Mouse (Mus musculus): Measurements from ENCODE around the gene Sept10. TPM values are rescaled to one million over a fixed set of nuclear protein-coding genes. Genes with fewer than 3 reads are reported as not detected.
A peak's percentile ranks its signal among the peaks of the same experiment; 100 is the strongest.

The Sept10 gene
- 10 to 100 TPM in 1 of 4 experiments, 1 to 10 TPM in 3; 7.7 to 10.8 (median 9.0) TPM for total RNA-seq (2022)

DNA sequence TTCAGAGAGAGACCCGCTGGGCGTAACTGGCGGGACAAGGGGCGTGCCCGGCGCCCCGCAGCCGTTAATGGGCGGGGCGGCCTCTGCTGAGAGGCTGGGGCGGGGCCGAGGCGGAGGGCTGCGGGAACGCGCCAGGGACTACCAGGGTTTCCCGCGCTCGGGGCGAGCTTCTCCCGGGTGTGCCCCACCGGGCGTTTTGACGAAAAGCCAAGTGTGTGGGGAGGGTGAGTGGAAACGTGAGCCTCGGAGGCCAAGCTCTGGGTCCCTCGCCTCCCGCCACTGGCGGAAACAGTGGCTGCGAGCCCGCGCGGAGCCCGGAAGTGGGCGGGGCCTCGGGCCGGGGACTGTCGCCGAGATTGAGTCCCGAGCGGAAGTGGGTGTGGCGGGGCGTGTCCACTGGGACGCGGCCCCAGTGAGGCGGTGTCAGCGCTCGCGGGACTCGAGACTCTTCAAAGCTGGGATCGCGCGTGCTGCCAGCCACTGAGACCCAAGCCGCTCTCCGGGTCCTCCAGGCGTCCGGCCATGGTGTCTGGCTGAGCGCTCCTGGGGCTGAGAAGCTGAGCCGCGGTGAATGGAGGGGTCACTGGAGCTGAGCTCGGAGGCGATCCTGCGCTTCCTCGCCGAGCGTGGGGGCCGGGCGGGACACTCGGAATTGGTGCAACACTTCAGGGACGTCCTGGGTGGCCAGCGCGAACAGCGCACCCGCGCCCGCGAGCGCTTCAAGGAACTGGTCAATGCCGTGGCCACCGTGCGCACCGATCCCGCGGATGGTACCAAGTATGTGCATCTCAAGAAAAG is at the start of gene Sept10, which contains the start of gene Sowahc:
Gene Sept10 (minus strand): TSS at position 375 of the 798 bp plus-strand sequence.
Gene Sowahc (plus strand): TSS at position 481 of the 798 bp plus-strand sequence.
- DNase-seq (ENCODE audit: low spot score in 2 of 2) = peak; percentile 90 to 95

DNA sequence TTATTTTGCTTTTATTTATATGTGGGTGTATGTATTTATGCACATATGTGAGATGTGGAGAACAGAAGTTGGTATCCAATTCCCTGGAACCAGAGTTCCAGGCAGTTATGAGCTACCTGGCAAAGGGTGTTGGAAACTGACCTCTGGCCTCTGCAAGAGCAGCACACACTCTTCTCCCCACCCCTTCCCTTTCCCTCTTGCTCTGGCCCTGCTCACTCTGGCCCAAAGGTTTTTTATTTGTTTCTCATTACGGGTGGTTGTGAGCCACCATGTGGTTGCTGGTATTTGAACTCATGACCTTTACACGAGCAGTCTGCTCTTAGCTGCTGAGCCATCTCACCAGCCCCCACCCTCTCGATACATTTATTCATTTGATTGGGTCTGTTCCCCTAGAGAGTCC is 47.1 kb upstream of the Sept10 start:
- no peak for DNase-seq (ENCODE audit: low spot score in 2 of 2)

DNA sequence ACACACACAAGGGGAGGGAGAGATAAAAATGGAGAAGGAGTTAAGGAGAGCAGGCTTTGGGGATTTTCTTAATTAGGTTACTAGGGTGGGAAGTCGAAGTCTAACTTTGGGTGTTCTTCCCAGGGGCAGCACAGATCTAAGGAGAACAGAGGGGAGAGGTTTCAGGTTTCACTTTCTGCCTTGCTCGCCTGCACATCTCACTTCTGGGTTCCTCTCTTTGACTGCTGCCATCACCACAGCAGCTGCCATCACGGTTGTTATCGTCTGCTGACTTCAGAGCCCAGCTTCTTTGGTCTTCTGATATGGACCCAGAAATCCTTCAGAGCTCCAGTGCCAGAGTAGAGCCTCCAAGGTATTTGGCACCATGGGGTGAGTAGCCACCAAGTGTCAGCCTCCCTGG is 46.5 kb upstream of the Sept10 start:
- no peak for DNase-seq (ENCODE audit: low spot score in 2 of 2)

DNA sequence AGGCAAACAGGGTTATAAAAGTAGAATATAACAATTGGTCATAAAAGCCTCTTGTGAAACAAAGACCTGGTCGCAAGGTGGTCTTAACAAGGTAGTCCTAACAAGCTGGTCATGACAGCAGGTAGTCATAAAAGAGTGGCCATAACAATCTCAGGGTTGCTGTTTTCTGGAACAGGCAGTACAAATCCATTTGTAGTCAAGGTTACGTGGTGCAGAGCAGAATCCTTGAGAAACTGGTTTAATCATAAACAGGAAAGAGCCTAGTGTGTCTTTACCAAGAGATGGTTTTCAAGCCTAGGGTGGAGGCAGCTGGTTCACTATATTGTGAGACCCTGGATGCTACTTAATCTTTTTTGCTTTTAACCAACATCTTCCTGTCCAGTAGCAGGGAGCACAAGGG is 45.6 kb upstream of the Sept10 start:
- DNase-seq (ENCODE audit: low spot score in 2 of 2) = no peak

DNA sequence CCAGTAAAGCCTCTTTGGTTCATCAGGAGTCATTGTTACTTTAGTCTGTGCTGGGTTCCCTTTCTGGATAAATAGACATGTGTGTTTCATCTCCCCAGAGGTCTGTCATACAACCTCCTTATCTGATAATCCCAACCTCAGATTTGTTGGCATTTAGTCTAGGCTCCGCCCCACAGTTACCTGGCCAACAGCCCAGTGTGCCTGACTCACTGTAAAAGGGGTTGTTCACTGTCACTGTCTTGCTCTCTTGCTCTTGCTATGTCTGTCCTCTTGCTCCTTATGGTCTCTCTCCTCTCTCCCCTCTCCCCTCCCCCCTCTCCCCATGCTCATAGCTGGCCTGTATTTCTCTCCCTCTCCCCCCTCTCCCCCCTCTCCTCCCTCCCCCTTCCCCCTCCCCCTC is 44.5 kb upstream of the Sept10 start:
- no peak for DNase-seq (ENCODE audit: low spot score in 2 of 2)

DNA sequence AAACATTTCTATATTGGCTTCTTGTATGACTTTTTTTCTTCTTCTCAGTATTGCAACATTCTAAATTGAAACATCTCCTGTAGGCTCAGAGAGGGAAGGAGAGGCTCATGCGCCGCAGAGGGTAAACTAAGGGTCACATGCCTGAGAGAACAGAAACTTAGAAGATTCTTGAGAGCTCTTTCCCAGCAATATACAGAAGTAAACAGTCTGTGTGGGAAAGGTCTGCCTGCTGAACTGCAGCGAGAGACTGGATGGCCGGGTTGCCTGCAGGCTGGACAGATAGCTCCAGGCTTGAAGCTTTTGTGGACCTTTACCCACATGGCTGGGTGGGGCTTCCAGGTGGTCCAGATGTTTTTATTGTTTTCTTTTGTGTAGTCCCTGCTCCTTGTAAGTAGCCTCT is 44.0 kb upstream of the Sept10 start:
- DNase-seq (ENCODE audit: low spot score in 2 of 2) = no peak

DNA sequence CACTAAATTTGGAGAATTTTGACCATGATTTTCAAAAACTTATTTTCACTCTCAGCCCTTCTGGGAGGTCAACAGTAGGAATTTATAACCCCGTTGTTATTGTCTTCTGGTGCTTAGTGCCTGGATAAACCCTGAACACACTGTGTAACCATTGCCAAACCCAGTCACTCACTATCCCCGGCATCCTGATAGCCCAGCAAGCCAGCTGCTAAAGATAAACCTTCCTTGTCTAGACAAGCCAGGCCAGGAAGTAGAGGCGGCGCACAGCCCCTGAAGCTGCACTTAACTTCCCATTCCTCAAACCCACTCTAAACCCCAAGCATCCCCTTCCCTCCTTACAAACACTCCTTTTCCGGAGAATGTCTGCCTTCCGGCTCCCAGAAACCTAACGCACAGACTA is 43.4 kb upstream of the Sept10 start:
- no peak for DNase-seq (ENCODE audit: low spot score in 2 of 2)

DNA sequence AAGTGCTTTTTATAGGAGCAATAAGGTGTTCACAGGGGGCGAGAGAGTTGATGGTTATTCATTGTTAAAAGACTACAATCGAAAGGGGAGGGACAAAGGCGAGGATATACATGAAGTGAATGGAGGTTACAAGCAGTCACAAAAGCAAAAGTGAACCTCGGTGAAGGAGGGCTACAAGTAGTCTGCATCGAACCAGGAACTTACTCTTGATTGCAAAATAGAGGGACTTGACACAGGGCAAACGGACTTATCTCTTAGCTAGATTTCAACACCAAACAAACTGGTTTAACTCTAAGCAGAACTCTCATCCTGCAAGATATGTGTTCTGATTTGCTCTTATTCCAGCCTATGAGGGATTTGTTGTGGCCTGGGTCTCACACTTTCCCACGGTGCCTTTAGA is 41.3 kb upstream of the Sept10 start:
- no peak for DNase-seq (ENCODE audit: low spot score in 2 of 2)

DNA sequence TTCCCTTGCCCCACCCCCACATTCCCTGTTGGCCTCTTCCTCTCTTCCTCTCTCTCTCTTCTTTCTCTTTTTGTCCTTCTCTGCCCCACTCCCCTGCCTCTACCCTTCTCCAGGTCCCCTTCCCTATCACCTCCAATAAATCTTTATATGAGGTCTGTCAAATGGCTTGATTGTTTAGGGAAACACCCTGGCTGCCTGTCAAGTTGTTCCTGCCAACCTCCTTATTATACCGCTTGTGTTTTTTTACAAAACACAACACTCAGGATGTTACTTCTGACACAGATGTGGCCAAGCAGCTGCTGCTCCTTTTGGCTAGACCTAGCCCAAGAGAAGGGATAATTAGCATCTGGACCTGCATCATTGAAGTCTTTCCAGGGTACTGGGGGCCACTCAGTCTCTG is 40.4 kb upstream of the Sept10 start:
- no peak for DNase-seq (ENCODE audit: low spot score in 2 of 2)

DNA sequence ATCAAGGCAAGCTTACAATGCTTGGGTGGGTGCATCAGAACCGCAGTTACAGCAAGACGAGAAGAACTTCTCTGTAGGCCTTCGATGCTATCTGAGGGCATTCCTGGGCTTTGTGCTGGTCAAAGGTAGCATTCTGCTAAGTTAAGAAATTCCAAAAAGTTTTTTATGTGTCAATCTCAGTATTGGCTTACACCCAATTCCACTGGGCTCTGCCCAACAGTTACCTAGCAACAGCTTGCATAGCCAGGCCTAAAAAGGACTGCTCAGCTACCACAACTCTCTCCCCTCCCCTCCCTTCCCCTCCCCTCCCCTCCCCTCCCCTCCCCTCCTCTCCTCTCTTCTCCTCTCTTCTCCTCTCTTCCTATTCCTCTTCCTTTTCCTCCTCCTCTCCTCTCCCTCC is 40.0 kb upstream of the Sept10 start:
- DNase-seq (ENCODE audit: low spot score in 2 of 2) = no peak

DNA sequence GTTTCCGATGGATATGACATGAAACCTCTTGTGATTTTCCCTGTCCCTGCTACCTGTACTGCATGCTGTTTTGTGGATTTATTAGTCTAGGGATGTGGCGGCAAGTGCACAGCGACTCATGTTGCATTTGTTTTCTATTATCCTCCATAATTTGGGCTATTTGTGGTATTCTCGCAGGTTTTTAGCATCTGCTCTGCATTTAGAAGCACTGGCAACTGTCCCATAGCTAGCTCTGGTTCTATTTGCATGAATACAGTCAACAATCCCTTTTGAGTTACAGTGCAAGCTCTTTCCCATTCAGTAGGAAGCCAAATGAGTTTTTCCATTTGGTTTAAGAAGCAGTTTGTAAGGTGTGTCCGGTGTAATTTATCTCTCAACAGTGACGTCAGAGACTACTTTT is 37.9 kb upstream of the Sept10 start:
- DNase-seq (ENCODE audit: low spot score in 2 of 2) = peak; percentile 29 to 44

DNA sequence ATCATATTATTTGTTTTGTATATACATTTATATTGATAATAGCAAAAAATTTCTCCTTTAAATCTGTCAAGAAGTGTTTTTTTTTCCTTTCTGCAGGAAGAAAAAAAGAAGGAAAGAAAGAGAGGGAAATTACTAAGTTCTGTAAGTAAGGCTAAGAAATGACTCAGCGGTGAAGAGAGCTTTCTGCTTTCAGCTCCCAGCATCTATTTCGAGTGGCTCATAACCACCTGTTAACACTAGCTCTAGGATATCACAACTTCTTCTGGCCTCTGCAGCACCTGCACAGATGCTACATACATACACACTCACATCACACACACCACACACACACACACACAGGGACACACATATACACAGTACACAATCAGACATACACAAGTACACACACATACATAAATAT is 34.9 kb upstream of the Sept10 start:
- DNase-seq (ENCODE audit: low spot score in 2 of 2) = no peak

DNA sequence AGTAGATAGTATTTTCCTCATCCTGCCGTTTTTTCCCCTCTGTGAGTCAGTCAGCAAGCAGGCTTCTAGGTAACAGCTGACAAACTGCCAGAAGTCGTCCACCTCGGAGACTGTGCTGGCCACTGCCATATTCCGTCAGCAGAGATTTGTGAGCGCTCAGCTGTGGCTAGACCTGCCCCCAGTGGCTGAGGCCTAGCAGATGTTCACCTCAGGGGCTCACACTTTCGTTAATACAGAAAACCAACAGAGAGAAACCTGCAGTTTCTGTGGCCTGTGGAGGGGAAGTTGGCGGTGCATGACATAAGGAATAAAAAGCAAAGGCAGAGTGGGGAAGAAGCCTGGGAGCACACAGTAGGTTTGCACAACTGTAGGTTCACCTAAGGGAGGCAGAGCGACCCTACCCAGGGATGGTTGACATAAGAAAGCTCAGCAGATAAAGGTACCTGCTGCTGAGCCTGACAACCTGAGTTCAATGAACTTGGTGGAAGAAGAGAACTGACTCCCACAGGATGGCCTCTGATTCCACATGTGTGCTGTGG is 32.0 kb upstream of the Sept10 start:
- no peak for DNase-seq (ENCODE audit: low spot score in 2 of 2)

DNA sequence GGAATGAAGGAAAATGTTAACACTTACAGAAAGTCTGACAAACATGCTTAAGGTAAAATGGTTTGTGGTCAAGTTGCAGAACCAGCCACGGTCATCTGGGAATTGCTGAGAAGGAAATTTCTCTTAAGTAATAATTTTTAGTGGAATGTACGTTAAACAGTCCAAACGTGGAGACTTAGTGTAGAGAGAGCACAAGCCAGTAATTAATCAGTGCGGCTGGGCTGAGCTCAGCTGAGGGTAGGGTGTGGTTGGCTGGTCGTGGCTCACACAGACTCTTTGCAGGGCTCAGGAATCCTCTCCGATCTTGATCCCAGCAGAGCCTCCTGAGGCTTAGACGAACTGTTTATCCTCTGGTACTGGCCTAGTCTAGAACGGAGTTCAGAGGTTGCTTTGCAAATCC is 30.7 kb upstream of the Sept10 start:
- DNase-seq (ENCODE audit: low spot score in 2 of 2) = no peak

DNA sequence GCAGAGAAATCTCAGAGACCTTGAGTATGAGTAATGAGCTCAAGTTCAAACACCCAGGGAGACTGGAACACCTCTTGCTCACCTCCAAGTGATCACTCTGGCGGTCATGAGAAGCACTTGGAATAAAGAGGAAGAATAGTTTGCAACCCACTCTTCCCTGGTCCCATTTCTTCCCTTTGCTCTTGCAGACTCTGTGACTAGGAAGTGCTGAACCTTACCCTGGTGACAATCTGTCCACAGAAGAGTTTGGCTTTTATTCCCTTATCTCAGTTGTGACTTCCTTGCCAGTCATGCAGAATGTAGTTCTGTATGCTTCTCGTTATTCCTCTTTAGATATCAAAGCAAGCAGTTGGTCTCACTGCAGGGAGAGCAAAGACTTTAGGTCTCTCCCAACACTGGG is 30.3 kb upstream of the Sept10 start:
- no peak for DNase-seq (ENCODE audit: low spot score in 2 of 2)

DNA sequence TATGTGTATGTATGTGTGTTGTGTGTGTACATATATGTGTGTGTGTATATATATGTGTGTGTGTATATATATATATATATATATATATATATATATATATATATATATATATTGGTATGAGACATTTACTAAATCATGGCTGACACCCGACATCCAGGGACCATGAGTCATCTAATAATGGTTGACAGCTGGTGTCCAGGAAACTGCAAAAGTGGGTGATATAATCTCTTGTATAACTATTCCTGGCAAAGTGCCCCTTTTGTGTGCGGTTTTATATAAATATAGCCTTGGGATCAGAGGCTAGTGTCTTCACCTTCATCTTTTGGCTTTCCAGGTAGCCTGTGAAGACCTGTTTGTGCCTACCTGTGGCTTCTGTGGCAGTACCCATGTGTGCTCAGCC is 29.0 kb upstream of the Sept10 start:
- no peak for DNase-seq (ENCODE audit: low spot score in 2 of 2)

DNA sequence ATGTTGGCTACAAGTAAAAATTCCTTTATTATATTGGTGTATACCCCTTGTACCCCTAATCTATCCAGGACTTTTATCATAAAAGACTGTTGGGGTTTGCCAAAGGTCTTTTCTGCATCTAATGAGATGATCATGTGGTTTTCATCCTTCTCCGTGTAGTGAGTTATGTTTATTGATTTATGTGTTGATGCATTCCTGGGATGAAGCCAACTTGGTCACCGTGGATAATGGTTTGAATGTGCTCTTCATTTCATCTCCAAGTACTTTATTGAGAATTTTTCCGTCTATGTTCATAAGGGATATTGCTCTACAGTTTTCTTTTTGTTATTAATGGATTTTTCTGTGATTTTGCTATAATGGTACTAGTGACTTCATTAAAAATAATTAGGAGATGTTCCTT is 27.9 kb upstream of the Sept10 start:
- DNase-seq (ENCODE audit: low spot score in 2 of 2) = no peak

DNA sequence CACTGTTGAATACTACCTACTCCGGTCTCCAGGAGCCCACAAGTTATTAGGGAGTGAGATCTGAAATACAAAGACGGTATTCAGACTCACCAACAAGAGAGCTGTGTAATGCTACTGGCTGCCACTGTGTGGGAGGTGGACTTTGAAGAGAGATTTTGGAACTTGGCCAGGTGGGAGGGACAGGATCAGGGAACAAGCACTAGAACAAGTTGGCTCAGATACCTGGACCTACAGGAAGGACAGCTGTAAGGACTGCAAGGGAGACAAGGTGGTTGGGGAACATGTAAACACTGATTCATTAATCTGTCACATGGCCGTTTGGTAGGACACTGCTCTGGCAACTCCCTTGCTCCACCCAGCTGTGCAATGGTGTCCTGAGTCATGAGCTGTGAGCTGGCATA is 19.5 kb upstream of the Sept10 start:
- peak in 1 of 2 experiments; percentile 16 for DNase-seq (ENCODE audit: low spot score in 2 of 2)

DNA sequence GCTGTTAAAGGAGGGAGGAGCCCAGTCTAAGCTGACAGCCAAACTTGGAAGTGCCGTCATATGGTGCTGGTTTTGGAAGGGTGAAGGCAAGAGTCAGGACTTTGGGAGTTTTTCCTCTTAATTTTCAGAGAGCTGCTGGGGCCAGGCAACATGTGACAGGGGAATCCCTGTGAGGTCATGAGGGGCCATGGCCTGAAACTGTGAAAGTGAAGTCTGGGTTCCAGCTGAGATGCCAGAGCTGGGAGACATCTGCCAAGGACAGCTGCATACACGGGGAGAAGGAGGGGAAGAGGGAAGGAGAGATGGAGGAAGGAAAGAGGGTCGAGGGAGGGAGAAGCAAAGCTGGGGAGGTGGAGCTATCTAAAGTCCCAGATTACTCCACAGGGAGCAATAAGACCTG is 16.1 kb upstream of the Sept10 start:
- DNase-seq (ENCODE audit: low spot score in 2 of 2) = no peak

DNA sequence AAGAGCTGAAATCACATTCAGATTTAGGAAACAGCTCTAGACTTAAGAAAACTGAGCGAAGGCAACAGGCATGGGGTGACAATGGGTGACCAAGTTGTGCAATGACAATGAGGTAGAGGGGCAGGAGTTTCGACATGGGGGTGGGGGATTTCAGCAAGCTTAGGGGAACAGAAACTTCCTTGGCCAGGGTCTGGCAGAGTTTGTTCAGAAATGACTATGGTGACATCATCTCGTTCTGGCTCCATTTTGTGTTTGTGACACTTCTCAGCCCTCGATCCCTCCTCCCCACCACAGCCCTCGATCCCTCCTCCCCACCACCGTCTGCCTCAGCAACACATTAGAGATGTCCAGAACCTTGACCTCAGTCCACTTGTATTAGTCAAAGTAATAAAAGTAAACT is 14.8 kb upstream of the Sept10 start:
- DNase-seq (ENCODE audit: low spot score in 2 of 2) = no peak

DNA sequence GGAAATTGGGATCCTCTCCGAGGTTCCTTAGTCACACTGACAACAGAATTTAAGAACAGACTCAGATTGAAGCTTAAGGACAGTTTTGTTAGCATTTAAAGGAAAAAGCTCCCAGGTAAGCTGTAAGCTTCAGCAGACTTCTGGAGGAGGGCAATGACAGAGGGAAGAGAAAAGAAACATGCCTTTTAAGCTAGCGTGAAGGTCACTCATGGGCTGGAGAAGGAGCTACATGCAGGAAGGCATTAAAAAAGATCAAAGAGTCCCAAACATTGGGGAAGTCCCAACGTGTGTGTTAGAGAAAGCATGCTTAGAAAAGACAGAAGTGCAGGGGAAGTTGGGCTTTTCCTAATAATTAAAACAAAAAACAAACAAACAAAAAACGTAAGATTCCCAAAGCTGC is 14.2 kb upstream of the Sept10 start:
- no peak for DNase-seq (ENCODE audit: low spot score in 2 of 2)

DNA sequence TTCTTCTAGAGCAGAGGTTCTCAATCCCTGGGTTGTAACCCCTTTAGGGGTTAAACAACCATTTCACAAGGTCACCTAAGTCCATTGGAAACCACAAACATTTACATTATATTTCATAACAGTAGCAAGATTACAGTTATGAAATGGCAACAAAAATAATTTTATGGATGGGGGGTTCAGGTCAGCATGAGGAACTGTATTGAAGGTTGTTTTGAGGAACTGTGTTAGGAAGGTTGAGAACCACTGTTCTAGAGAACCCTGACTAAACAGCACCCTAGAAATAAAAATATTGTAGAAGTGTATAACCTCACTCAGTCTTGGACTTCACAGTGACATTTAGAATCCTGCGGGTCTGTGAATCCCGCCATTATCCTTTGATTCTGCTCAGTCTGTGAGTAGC is 13.6 kb upstream of the Sept10 start:
- DNase-seq (ENCODE audit: low spot score in 2 of 2) = no peak

DNA sequence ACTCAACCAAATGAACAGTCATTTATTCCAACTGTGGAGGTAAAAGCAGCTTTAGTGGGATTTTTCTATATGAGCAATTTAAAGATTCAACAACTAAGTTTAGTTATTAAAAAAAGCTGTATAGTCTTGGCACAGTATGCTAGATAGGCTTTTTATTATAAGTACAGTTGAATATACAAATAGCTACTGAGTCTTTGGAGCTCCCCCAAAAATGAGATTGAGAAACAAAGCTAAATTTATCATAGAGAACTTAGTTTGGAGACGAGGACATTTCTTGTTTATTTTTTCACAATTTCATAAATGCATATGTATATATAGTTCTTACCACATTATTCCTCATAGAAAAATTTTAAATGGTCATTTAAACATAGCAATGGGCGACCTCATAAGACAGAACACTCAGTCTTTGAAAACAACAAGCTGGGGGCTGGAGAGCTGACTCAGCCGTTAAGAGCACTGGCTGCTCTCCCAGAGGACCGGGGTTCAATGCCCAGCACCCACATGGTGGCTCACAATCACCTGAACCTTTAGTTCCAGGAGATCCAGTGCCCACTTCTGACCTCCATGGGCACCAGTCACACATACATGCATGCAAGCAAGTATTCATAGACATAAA is 7.7 kb upstream of the Sept10 start:
- DNase-seq (ENCODE audit: low spot score in 2 of 2) = no peak

Data from layer of hippocampus, adult 8-10 months (tissue).